Mouse (Mus musculus) intestine, embryonic 16.5 days (tissue): ENCODE data around the gene Pde1b. TPM values are rescaled to one million over a fixed set of nuclear protein-coding genes. Genes with fewer than 3 reads are reported as not detected.
A peak's percentile ranks its signal among the peaks of the same experiment; 100 is the strongest.

Experiments
- ATAC-seq: fragments of 200-750 bp; cut with Nextera tagmentation; 2 replicates; pipeline ENCODE4 v1.8.0; 2017; ENCODE audit warnings: moderate TSS enrichment, moderate library complexity
- H3K27ac ChIP-seq: fragments of 300-500 bp; sonication (generic); 2 replicates; pipeline ENCODE4 v1.5.1; 2014; ENCODE audit warnings: mild to moderate bottlenecking, low read length
- H3K27me3 ChIP-seq: fragments of 300-500 bp; sonication (generic); replicated peaks from 2 replicates; pipeline ENCODE4 v1.6.1; 2014; ENCODE audit warnings: low read length, control low read depth, mixed read lengths; ENCODE audit not compliant: control insufficient read depth, insufficient read depth
- H3K36me3 ChIP-seq: fragments of 300-500 bp; sonication (generic); 2 replicates; pipeline ENCODE4 v1.6.1; 2014; ENCODE audit warnings: low read length, control low read depth; ENCODE audit not compliant: control insufficient read depth, insufficient read depth
- H3K4me1 ChIP-seq: fragments of 300-500 bp; sonication (generic); 2 replicates; pipeline ENCODE4 v1.6.1; 2014; ENCODE audit warnings: low read length, control low read depth, mixed read lengths; ENCODE audit not compliant: control insufficient read depth, insufficient read depth
- H3K4me2 ChIP-seq: fragments of 300-500 bp; sonication (generic); 2 replicates; pipeline ENCODE4 v1.6.1; 2014; ENCODE audit warnings: low read depth, low read length, control low read depth
- H3K4me3 ChIP-seq: fragments of 300-500 bp; sonication (generic); 2 replicates; pipeline ENCODE4 v1.5.1; 2014; ENCODE audit warnings: mild to moderate bottlenecking, low read length
- H3K9ac ChIP-seq: fragments of 300-500 bp; sonication (generic); 2 replicates; pipeline ENCODE4 v1.6.1; 2014; ENCODE audit warnings: low read depth, low read length
- H3K9me3 ChIP-seq: fragments of 300-500 bp; sonication (generic); 2 replicates; pipeline ENCODE4 v1.6.1; 2016; ENCODE audit warnings: low read length, control low read depth; ENCODE audit not compliant: control insufficient read depth
- WGBS: fragments of 180-500 bp; shearing (Covaris S2); extraction: QIAGEN DNeasy Blood & Tissue Kit; methylation state at CpG from one replicate; pipeline ENCODE4 v1.1.7; 2014; 5-methylcytosine and 5-hydroxymethylcytosine counted together
- polyA plus RNA-seq: library from polyadenylated mRNA; unstranded; fragments of >200 nt; fragmentation: Nextera tagmentation; extraction: Ambion mirVana; gene quantifications from 2 replicates; pipeline ENCODE4 v1.2.1, GENCODE M21; 2015

Pde1b gene
- polyA plus RNA-seq, 1 experiment from 2014 or later, result 5.8 TPM

GRCm38 (mm10) chr15:103536456-103536855 lies 33.6 kb downstream of the Pde1b start:
- no peaks in the 10 kb centered on the region for H3K36me3 ChIP-seq
- H3K9me3 ChIP-seq, result no peaks in the 10 kb centered on the region
- H3K4me3 ChIP-seq, result peak overlapping the region; percentile 56; the same call in 1 of the 2 replicates
- 30% methylated on average over 2 of the region's 2 CpGs for WGBS
- no peak for ATAC-seq
- peaks cover 19% of the 10 kb centered on the region for H3K27me3 ChIP-seq
- peaks cover 4% of the 10 kb centered on the region; the same call in 1 of the 2 replicates for H3K4me1 ChIP-seq
- H3K4me2 ChIP-seq, result no peak overlapping the region
- H3K27ac ChIP-seq, result no peak overlapping the region
- no peak overlapping the region for H3K9ac ChIP-seq

GRCm38 (mm10) chr15:103537011-103537821 lies 34.4 kb downstream of the Pde1b start:
- Histone ChIP-seq H3K36me3 (no peaks in the 10 kb centered on the region), H3K9ac (peak overlapping the region; percentile 65), H3K4me2 (peak overlapping the region; percentile 84), H3K27ac (no peak overlapping the region), H3K27me3 (peaks cover 19% of the 10 kb centered on the region), H3K4me3 (peak overlapping the region; percentile 56), H3K4me1 (peaks cover 4% of the 10 kb centered on the region; the same call in 1 of the 2 replicates), H3K9me3 (no peaks in the 10 kb centered on the region)
- ATAC-seq, result peak; percentile 44
- WGBS, result 5% methylated on average over 35 of the region's 37 CpGs

- H3K27me3 ChIP-seq, result peaks cover 19% of the 10 kb centered on the region
- H3K4me3 ChIP-seq, result peak within 1 kb of the TSS; percentile 56
- H3K4me2 ChIP-seq, result peak within 1 kb of the TSS; percentile 84
- under 1% methylated on average over 36 of the region's 36 CpGs for WGBS
- peak within 1 kb of the TSS; percentile 65 for H3K9ac ChIP-seq
- peaks cover 4% of the 10 kb centered on the region; the same call in 1 of the 2 replicates for H3K4me1 ChIP-seq
- H3K9me3 ChIP-seq, result no peaks in the 10 kb centered on the region
- ATAC-seq, result peak; percentile 82
- H3K36me3 ChIP-seq, result no peaks in the 10 kb centered on the region
- no peak within 1 kb of the TSS for H3K27ac ChIP-seq
Observed at GRCm38 (mm10) chr15:103537822-103538213, 35.0 kb downstream of the Pde1b start, which contains the start of gene Ppp1r1a. Gene Ppp1r1a (minus strand): TSS chr15:103538003.

- no peaks in the 10 kb centered on the region for H3K36me3 ChIP-seq
- no peaks in the 10 kb centered on the region for H3K9me3 ChIP-seq
- peaks cover 4% of the 10 kb centered on the region; the same call in 1 of the 2 replicates for H3K4me1 ChIP-seq
- H3K4me2 ChIP-seq, result no peak overlapping the region
- peaks cover 19% of the 10 kb centered on the region for H3K27me3 ChIP-seq
- no peak for ATAC-seq
- no peak overlapping the region for H3K4me3 ChIP-seq
- H3K27ac ChIP-seq, result no peak overlapping the region
- H3K9ac ChIP-seq, result no peak overlapping the region
- WGBS, result 43% methylated on average over 2 of the region's 2 CpGs
Observed at GRCm38 (mm10) chr15:103539259-103539658, 36.4 kb downstream of the Pde1b start.

GRCm38 (mm10) chr15:103540646-103541045 lies 37.8 kb downstream of the Pde1b start:
- no peak overlapping the region for H3K4me3 ChIP-seq
- no peaks in the 10 kb centered on the region for H3K36me3 ChIP-seq
- ATAC-seq, result no peak
- H3K27me3 ChIP-seq, result peaks cover 19% of the 10 kb centered on the region
- H3K4me1 ChIP-seq, result peaks cover 4% of the 10 kb centered on the region; the same call in 1 of the 2 replicates
- no peak overlapping the region for H3K27ac ChIP-seq
- H3K4me2 ChIP-seq, result no peak overlapping the region
- 78% methylated on average over 1 of the region's 1 CpGs for WGBS
- no peak overlapping the region for H3K9ac ChIP-seq
- no peaks in the 10 kb centered on the region for H3K9me3 ChIP-seq

GRCm38 (mm10) chr15:103542526-103542925 lies 39.7 kb downstream of the Pde1b start:
- Histone ChIP-seq H3K4me2 (no peak overlapping the region), H3K36me3 (no peaks in the 10 kb centered on the region), H3K9ac (no peak overlapping the region), H3K27ac (no peak overlapping the region), H3K4me1 (peaks cover 1% of the 10 kb centered on the region; the same call in 1 of the 2 replicates), H3K4me3 (no peak overlapping the region), H3K27me3 (peaks cover 9% of the 10 kb centered on the region), H3K9me3 (no peaks in the 10 kb centered on the region)
- no peak for ATAC-seq

- Histone ChIP-seq H3K36me3 (no peaks in the 10 kb centered on the region), H3K4me2 (no peak overlapping the region), H3K9me3 (no peaks in the 10 kb centered on the region), H3K4me1 (no peaks in the 10 kb centered on the region), H3K9ac (no peak overlapping the region), H3K4me3 (no peak overlapping the region), H3K27ac (no peak overlapping the region), H3K27me3 (no peaks in the 10 kb centered on the region)
- ATAC-seq, result no peak
- 79% methylated on average over 3 of the region's 3 CpGs for WGBS
Observed at GRCm38 (mm10) chr15:103547983-103548382, 45.1 kb downstream of the Pde1b start.

GRCm38 (mm10) chr15:103549475-103549874 lies 46.6 kb downstream of the Pde1b start:
- no peaks in the 10 kb centered on the region for H3K9me3 ChIP-seq
- H3K4me1 ChIP-seq, result no peaks in the 10 kb centered on the region
- H3K27ac ChIP-seq, result no peak overlapping the region
- no peak for ATAC-seq
- no peak overlapping the region for H3K4me3 ChIP-seq
- no peak overlapping the region for H3K4me2 ChIP-seq
- H3K9ac ChIP-seq, result no peak overlapping the region
- WGBS, result 91% methylated on average over 1 of the region's 1 CpGs
- no peaks in the 10 kb centered on the region for H3K27me3 ChIP-seq
- H3K36me3 ChIP-seq, result no peaks in the 10 kb centered on the region

GRCm38 (mm10) chr15:103551053-103551452 lies 48.2 kb downstream of the Pde1b start:
- no peaks in the 10 kb centered on the region for H3K9me3 ChIP-seq
- no peaks in the 10 kb centered on the region for H3K27me3 ChIP-seq
- no peak overlapping the region for H3K4me3 ChIP-seq
- no peak for ATAC-seq
- no peak overlapping the region for H3K9ac ChIP-seq
- no peak overlapping the region for H3K4me2 ChIP-seq
- H3K4me1 ChIP-seq, result no peaks in the 10 kb centered on the region
- WGBS, result 26% methylated on average over 1 of the region's 1 CpGs
- H3K36me3 ChIP-seq, result no peaks in the 10 kb centered on the region
- no peak overlapping the region for H3K27ac ChIP-seq
